Mouse (Mus musculus) embryonic facial prominence, embryonic 11.5 days (tissue): ENCODE results near the gene 9430097D07Rik. TPM values are rescaled to one million over a fixed set of nuclear protein-coding genes. Genes with fewer than 3 reads are reported as not detected.

ENCODE experiments used
- ATAC-seq: fragments of 200-750 bp; cut with Nextera tagmentation; replicated peaks from 2 replicates; pipeline ENCODE4 v1.8.0; 2017; ENCODE audit warnings: low read depth; ENCODE audit not compliant: insufficient number of reproducible peaks, low FRiP score, low TSS enrichment
- DNase-seq: peaks from one replicate; pipeline ENCODE4 v3.0.0-alpha.2; 2015; ENCODE audit warnings: low spot score
- H3K27ac ChIP-seq: fragments of 300-500 bp; sonication (generic); replicated peaks from 2 replicates; pipeline ENCODE4 v1.5.1; 2014; ENCODE audit warnings: mild to moderate bottlenecking, low read depth, low read length, control low read depth
- H3K27me3 ChIP-seq: fragments of 300-500 bp; sonication (generic); 2 replicates; pipeline ENCODE4 v1.6.1; 2014; ENCODE audit warnings: mild to moderate bottlenecking, low read length, moderate library complexity, mixed read lengths; ENCODE audit not compliant: control insufficient read depth, insufficient read depth
- H3K36me3 ChIP-seq: fragments of 300-500 bp; sonication (generic); replicated peaks from 2 replicates; pipeline ENCODE4 v1.6.1; 2014; ENCODE audit warnings: low read depth, mild to moderate bottlenecking, low read length, moderate library complexity, mixed read lengths; ENCODE audit not compliant: control insufficient read depth, insufficient read depth
- H3K4me1 ChIP-seq: fragments of 300-500 bp; sonication (generic); 2 replicates; pipeline ENCODE4 v1.6.1; 2014; ENCODE audit warnings: low read length, mixed read lengths; ENCODE audit not compliant: control insufficient read depth, insufficient read depth
- H3K4me2 ChIP-seq: fragments of 300-500 bp; sonication (generic); 2 replicates; pipeline ENCODE4 v1.6.1; 2014; ENCODE audit warnings: low read depth, mild to moderate bottlenecking, control low read depth, low read length, moderate library complexity
- H3K4me3 ChIP-seq: fragments of 300-500 bp; sonication (generic); 2 replicates; pipeline ENCODE4 v1.5.1; 2014; ENCODE audit warnings: low read depth, low read length, control low read depth
- H3K9ac ChIP-seq: fragments of 300-500 bp; sonication (generic); replicated peaks from 2 replicates; pipeline ENCODE4 v1.6.1; 2014; ENCODE audit warnings: mild to moderate bottlenecking, control low read depth, low read length
- H3K9me3 ChIP-seq: fragments of 300-500 bp; sonication (generic); replicated peaks from 2 replicates; pipeline ENCODE4 v1.6.1; 2016; ENCODE audit warnings: mild to moderate bottlenecking, low read length, inconsistent platforms, mixed read lengths; ENCODE audit not compliant: control insufficient read depth
- WGBS: fragments of 180-500 bp; shearing (Covaris S2); extraction: QIAGEN DNeasy Blood & Tissue Kit; methylation state at CpG from one replicate; pipeline ENCODE4 v1.1.7; 2014; 5-methylcytosine and 5-hydroxymethylcytosine counted together
- polyA plus RNA-seq: library from polyadenylated mRNA; unstranded; fragments of >200 nt; fragmentation: Nextera tagmentation; extraction: Ambion mirVana; gene quantifications from 2 replicates; pipeline ENCODE4 v1.2.1, GENCODE M21; 2014

The 9430097D07Rik gene
- polyA plus RNA-seq, 1 experiment from 2014 or later: 0.36 TPM

DNA sequence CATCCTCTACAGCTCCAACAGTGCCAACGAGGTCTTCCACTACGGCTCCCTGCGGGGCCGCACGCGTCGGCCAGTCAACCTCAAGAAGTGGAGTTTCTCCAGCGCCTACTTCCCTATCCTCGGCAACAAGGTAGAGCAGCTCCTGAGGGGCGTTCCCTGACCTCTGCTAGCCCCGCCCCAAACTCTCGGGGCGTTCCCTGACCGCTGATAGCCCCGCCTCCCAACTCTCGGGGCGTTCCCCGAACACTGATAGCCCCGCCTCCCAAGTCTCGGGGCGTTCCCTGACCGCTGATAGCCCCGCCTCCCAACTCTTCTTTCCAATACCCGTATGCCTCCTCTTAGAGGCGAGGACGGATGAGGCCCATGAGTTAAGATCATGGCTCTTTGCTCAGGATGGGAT, 36.8 kb upstream of the 9430097D07Rik start:
- no peak for DNase-seq
- peaks cover 4% of the 10 kb centered on the region; the same call in 1 of the 2 replicates for H3K36me3 ChIP-seq

DNA sequence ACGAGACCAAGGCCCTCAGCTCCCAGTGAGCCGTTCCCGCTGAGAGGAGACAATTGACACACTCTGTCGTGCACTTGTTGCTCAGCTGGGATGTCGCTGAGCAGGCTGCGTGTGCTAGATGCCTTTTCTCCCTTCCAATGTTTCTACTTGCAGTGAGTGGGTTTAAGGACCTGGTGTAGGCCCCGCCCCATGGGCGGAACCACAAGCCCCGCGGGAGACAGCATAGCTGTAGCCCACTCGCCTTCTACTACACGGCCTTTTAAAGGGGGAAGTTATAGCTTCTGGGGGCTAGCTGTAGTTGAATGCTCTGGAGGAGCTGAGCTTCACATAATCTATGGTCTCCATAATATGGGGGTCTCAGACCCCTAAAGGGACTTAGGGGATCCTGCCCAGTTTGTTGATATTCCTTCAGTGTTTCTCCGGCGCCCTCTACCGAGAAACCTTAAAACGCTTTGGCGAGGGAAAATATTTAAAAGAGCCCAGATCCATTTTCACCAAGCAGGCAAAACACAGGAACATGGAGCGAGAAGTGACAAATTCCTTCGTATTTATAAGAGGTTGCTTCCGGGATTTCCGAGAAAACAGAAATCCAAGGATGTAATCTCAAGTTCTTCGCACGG, 35.2 kb upstream of the 9430097D07Rik start:
- Histone ChIP-seq H3K9ac (no peak overlapping the region), H3K36me3 (peaks cover 3% of the 10 kb centered on the region; the same call in 1 of the 2 replicates), H3K4me2 (peak overlapping the region; percentile 41), H3K27me3 (no peaks in the 10 kb centered on the region), H3K27ac (no peak overlapping the region), H3K9me3 (no peaks in the 10 kb centered on the region), H3K4me1 (peaks cover 2% of the 10 kb centered on the region; the same call in 1 of the 2 replicates), H3K4me3 (peak overlapping the region; percentile 18; the same call in 1 of the 2 replicates)
- 18% methylated on average over 23 of the region's 23 CpGs for WGBS
- no peak for ATAC-seq
- peak; percentile 66 for DNase-seq

More for the DNA sequence above, 36.8 kb upstream of the 9430097D07Rik start:
- H3K9me3 ChIP-seq: no peaks in the 10 kb centered on the region
- H3K9ac ChIP-seq: no peak overlapping the region
- 65% methylated on average over 26 of the region's 26 CpGs for WGBS
- H3K4me2 ChIP-seq: no peak overlapping the region
- H3K27ac ChIP-seq: no peak overlapping the region
- H3K4me3 ChIP-seq: no peak overlapping the region
- no peaks in the 10 kb centered on the region for H3K27me3 ChIP-seq
- H3K4me1 ChIP-seq: peaks cover 2% of the 10 kb centered on the region; the same call in 1 of the 2 replicates
- ATAC-seq: no peak

DNA sequence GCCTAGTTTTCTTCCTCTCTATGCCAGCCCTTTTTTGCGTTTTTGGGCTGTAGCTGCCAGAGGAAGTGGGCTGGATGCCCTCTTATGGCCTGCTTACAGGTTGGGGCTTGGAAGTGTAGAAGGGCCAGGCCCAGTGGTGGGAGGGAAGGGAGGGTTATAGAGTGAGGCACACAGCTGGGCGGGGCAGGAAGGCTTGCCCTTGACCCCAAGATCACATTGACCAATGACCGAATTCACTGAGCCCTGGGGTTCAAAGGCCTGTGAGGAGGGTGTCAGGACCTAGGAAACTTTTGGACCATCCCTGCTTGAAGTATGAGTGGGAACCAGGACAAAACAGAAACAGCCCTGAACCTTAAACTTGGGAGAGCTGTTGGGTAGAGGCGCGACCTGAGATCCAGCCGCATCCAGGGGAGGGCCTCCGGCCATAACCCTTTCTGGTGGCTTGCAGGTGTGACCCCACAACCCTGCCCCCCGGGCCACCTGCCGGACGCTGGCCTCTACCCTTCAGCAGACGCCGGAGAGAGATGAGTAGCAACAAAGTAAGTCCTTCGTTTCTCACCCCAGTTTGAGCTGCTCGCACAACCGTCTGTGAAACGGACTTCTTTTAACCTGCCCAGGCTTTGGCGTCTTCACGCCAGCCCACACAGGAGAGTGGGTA, 33.4 kb upstream of the 9430097D07Rik start:
- Histone ChIP-seq H3K27me3 (no peaks in the 10 kb centered on the region), H3K9me3 (no peaks in the 10 kb centered on the region), H3K4me3 (0 out of 2 replicates have a peak overlapping the region, but pooled peaks have one; percentile 22), H3K4me1 (peaks cover 2% of the 10 kb centered on the region; the same call in 1 of the 2 replicates), H3K36me3 (no peaks in the 10 kb centered on the region), H3K27ac (peak overlapping the region; percentile 28; the same call in 1 of the 2 replicates), H3K4me2 (peak overlapping the region; percentile 52), H3K9ac (peak overlapping the region; percentile 28; the same call in 1 of the 2 replicates)
- DNase-seq (no peak), ATAC-seq (no peak)
- 33% methylated on average over 18 of the region's 18 CpGs for WGBS

GRCm38 (mm10) chr2:32608141-32608777, 32.8 kb upstream of the 9430097D07Rik start:
- Histone ChIP-seq H3K9me3 (no peaks in the 10 kb centered on the region), H3K36me3 (no peaks in the 10 kb centered on the region), H3K4me2 (peak overlapping the region; percentile 52), H3K9ac (peak overlapping the region; percentile 25; the same call in 1 of the 2 replicates), H3K4me1 (peaks cover 2% of the 10 kb centered on the region; the same call in 1 of the 2 replicates), H3K4me3 (peak overlapping the region; percentile 22; the same call in 1 of the 2 replicates), H3K27ac (peak overlapping the region; percentile 28; the same call in 1 of the 2 replicates), H3K27me3 (no peaks in the 10 kb centered on the region)
- peak; percentile 54; the same call in 1 of the 2 replicates for ATAC-seq
- WGBS: 7% methylated on average over 25 of the region's 25 CpGs
- peak; percentile 67 for DNase-seq

GRCm38 (mm10) chr2:32607262-32607947, 31.9 kb upstream of the 9430097D07Rik start:
- Histone ChIP-seq H3K27me3 (no peaks in the 10 kb centered on the region), H3K9me3 (no peaks in the 10 kb centered on the region), H3K27ac (peak overlapping the region; percentile 41; the same call in 1 of the 2 replicates), H3K4me3 (peak overlapping the region; percentile 85), H3K4me2 (peak overlapping the region; percentile 89), H3K9ac (peak overlapping the region; percentile 86), H3K36me3 (no peaks in the 10 kb centered on the region), H3K4me1 (peaks cover 2% of the 10 kb centered on the region; the same call in 1 of the 2 replicates)
- ATAC-seq (0 out of 2 replicates have a peak, but pooled peaks have one; percentile 36), DNase-seq (peak; percentile 71)
- WGBS: 4% methylated on average over 34 of the region's 34 CpGs

DNA sequence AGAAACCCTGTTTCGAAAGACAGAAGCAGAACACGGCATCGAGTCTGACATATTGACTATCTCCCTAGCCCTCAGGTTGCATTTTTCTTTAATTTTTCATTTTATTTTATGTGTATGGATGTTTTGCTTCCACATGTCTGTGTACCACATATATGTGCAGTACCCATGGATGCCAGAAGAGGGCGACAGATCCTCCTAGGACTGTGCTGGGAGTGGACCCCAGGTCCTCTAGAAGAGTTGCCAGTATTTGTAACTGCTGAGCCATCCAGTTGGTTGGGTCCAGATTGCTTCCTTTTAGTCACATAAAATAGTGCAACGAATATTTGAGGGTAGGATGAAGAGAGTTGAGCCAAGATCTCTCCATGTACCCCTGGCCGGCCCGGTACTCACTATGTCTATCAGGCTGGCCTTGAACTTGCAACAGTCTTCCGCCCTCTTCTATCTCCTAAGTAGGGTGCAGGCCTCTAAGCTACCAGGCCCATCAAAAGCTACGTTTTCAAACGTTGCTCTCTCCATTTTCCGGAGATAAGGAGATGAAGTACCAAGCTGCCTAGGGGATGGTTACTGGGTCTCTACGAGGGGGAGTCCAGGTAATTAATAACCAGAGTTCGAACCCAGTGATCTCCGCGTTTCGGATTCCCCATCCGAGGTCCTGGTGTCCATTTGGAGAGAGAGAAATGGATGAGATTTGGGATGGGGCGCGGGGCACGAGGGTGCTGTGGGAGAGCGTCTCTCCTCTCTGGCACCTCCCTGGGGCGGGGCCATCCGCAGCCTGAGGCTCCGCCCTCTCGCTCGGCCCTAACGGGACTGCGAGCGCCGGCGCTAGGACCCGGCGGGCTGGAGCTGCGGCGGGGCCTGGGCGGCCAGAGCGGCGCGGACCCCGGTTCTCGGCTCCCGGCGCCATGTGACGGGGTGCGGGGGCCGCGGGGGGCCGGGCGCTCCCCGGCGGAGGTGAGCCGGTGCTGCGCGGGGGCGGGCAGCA, 31.0 kb upstream of the 9430097D07Rik start:
- Histone ChIP-seq H3K4me2 (peak overlapping the region; percentile 89), H3K4me1 (peaks cover 2% of the 10 kb centered on the region; the same call in 1 of the 2 replicates), H3K36me3 (no peaks in the 10 kb centered on the region), H3K27me3 (no peaks in the 10 kb centered on the region), H3K9me3 (no peaks in the 10 kb centered on the region), H3K9ac (peak overlapping the region; percentile 86), H3K4me3 (peak overlapping the region; percentile 85), H3K27ac (peak overlapping the region; percentile 41; the same call in 1 of the 2 replicates)
- ATAC-seq (peak; percentile 64), DNase-seq (peak; percentile 93)
- 17% methylated on average over 35 of the region's 55 CpGs for WGBS
